Mouse (Mus musculus): ENCODE measurements at regions not wholly inside any gene's neighbourhood (a gene's known extent, or its start where the extent isn't known, plus 50 kb on each side); places are given as distances from the start of the nearest gene placed in this dataset.

DNA sequence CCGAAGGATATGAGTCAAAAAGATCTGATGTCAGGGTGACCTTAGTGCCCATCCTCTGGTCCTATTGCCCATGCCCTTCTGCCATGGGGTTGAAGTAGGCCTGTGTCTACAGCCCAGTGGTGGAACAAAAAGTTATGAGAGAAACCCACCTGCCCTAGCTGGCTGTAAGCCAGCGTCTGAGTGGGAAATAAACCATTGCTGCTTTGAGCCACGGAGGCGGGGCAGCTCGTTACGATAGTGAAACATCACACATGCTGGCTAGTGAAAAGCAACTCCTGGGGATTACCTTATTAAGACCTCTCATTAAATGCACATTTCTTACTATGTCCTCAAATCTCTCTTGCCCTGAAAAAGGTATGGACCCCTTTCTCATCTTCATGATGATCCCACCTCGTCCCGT lies 86.8 kb upstream of the 4931429L15Rik start:
- Histone ChIP-seq H3K36me3 (replicated peaks) (no peaks in the 10 kb centered on the region), H3K27ac (no peak overlapping the region), H3K27me3 (replicated peaks) (no peaks in the 10 kb centered on the region), H3K9me3 (no peaks in the 10 kb centered on the region), H3K9ac (no peak overlapping the region), H3K4me1 (no peaks in the 10 kb centered on the region), H3K4me3 (no peak overlapping the region), H3K4me2 (no peak overlapping the region)
- ATAC-seq (replicated peaks) = no peak
- 65% methylated on average over 8 of the region's 8 CpGs for WGBS

DNA sequence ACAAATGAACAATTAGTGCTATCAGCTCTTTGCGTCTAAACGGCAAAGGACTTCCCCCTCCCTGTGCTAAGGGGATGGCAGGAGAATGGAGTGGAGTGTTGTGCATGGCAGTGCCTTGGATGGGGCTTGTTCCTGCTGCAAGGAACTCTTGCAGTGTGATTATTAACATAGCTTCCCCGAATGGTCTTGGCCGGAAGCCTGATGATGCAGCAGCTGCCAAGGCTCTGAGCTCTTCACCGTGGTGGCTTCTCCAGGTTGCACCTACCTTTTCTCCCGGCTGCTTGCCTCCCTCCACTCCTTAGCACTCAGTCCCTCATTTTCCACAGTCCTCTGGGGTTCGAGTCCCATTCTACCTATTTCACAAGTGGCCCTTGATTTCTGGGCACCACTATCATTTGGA lies 76.8 kb upstream of the 4931429L15Rik start:
- H3K4me1 ChIP-seq = peaks cover 12% of the 10 kb centered on the region
- H3K36me3 ChIP-seq (replicated peaks) = no peaks in the 10 kb centered on the region
- no peak overlapping the region for H3K9ac ChIP-seq
- no peak overlapping the region for H3K4me2 ChIP-seq
- no peak overlapping the region for H3K4me3 ChIP-seq
- H3K27me3 ChIP-seq (replicated peaks) = 0 out of 2 replicates have a peak, but pooled peaks cover 8% of the 10 kb centered on the region
- H3K9me3 ChIP-seq = no peaks in the 10 kb centered on the region
- WGBS = 86% methylated on average over 7 of the region's 7 CpGs
- no peak overlapping the region for H3K27ac ChIP-seq
- ATAC-seq (replicated peaks) = no peak

GRCm38 (mm10) chr9:46395156-46395765 lies 75.5 kb upstream of the 4931429L15Rik start:
- Histone ChIP-seq H3K4me2 (no peak overlapping the region), H3K27ac (no peak overlapping the region), H3K36me3 (replicated peaks) (no peaks in the 10 kb centered on the region), H3K4me3 (no peak overlapping the region), H3K9me3 (no peaks in the 10 kb centered on the region), H3K9ac (no peak overlapping the region), H3K27me3 (replicated peaks) (0 out of 2 replicates have a peak, but pooled peaks cover 8% of the 10 kb centered on the region), H3K4me1 (peaks cover 22% of the 10 kb centered on the region)
- ATAC-seq (replicated peaks) = no peak
- WGBS = 42% methylated on average over 14 of the region's 14 CpGs

DNA sequence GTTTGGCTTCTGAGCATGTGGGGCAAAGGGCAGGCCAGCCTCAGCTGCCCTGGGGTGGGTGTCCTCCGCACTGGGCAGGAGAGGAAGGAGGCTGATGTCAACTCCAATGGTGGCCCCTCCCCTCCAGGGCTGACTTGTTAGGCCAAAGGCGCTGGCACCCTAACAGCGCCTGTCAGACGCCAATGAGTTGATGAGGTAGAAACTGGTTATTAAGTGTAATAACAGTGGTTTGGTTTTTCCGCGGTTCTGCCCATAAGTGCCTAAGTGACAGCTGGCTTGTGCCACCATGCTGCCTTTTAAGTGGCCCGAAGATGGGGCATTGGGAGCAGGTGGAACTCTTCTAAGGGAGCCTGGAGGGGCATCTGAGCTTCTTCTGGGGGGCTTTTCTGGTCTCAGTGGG lies 74.5 kb upstream of the 4931429L15Rik start:
- 71% methylated on average over 7 of the region's 7 CpGs for WGBS
- Histone ChIP-seq H3K4me3 (no peak overlapping the region), H3K4me2 (no peak overlapping the region), H3K4me1 (peaks cover 31% of the 10 kb centered on the region), H3K36me3 (replicated peaks) (no peaks in the 10 kb centered on the region), H3K9ac (no peak overlapping the region), H3K9me3 (no peaks in the 10 kb centered on the region), H3K27me3 (replicated peaks) (0 out of 2 replicates have a peak, but pooled peaks cover 8% of the 10 kb centered on the region), H3K27ac (no peak overlapping the region)
- ATAC-seq (replicated peaks) = no peak

GRCm38 (mm10) chr9:46392641-46393321 lies 73.0 kb upstream of the 4931429L15Rik start:
- 7% methylated on average over 23 of the region's 23 CpGs for WGBS
- Histone ChIP-seq H3K4me3 (no peak overlapping the region), H3K36me3 (replicated peaks) (no peaks in the 10 kb centered on the region), H3K27ac (no peak overlapping the region), H3K27me3 (replicated peaks) (0 out of 2 replicates have a peak, but pooled peaks cover 8% of the 10 kb centered on the region), H3K4me2 (peak overlapping the region; percentile 38; the same call in 1 of the 2 replicates), H3K9me3 (no peaks in the 10 kb centered on the region), H3K9ac (0 out of 2 replicates have a peak overlapping the region, but pooled peaks have one; percentile 28), H3K4me1 (peaks cover 42% of the 10 kb centered on the region)
- ATAC-seq (replicated peaks) = peak; percentile 37; the same call in 1 of the 2 replicates

DNA sequence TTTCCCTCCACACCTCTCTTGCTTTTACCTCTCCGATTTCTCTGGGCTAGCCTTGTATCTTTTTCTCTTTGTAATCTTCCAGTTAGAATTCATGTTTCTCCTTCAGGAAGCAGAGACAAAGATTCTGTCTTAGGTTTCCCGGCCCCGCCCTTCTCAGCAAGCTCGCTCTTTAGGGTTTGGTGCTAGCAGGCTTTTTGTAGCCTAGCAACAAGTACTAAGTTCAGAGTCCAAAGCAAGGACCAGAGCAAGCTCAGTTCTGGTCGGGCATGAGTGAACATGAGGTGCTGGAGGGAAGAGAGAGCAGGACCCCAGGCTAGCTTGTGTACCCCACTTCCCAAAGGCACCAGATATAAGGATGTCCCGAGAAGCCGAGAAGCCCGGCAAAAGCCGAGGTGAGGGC lies 70.0 kb upstream of the 4931429L15Rik start:
- WGBS = 1% methylated on average over 9 of the region's 9 CpGs
- Histone ChIP-seq H3K27me3 (replicated peaks) (0 out of 2 replicates have a peak, but pooled peaks cover 8% of the 10 kb centered on the region), H3K9me3 (no peaks in the 10 kb centered on the region), H3K4me3 (peak overlapping the region; percentile 43), H3K27ac (peak overlapping the region; percentile 92), H3K4me2 (peak overlapping the region; percentile 67), H3K9ac (peak overlapping the region; percentile 71), H3K4me1 (peaks cover 37% of the 10 kb centered on the region), H3K36me3 (replicated peaks) (no peaks in the 10 kb centered on the region)
- ATAC-seq (replicated peaks) = peak; percentile 51

DNA sequence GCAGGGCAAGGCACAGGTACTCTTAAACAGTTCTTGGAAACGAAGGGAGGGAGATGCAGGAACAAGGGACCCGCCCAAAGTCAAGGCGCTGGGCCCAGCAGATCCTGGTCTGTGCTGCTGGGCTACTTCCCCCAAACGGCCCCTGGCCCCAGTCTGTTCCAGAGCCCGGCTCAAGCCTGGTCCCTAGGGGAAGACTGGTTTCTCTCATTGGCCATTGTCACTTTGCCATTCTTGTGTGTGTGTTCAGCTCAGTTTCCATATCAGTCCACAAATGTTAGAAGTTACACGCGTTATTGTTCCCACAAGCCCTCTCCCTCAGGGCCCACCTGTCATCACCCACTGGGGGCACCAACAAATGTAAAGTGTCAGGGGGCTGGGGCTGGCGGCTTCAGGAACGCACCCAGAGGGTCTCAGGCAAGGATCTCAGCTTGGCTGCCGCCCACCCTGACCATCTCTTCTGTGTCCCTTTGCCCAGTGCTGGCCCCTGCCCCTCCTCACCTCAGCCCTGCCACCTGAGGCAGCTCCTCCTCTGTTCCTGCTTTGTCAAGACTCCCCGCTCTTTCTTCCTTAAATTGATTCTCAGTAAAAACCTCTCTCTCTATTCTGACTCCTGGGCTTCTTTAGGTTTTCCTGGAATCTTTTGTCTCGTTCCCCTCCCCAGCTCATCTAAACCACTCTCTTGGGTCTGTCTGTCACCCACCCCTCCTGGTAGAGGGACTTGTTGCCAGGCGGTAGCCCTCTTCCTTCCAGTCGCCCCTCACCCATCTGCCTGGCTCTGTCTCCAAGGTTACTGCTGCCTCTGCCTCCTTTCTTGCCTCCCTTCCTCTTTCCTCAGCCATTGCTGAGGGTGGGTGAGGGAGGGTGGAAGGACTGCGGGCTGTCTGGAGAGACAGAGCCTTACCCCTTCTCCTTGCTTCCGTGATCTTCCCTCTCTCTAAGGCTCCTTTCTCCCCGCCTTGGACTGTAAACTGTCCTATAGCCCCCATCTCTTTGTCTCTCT lies 69.2 kb upstream of the 4931429L15Rik start:
- peak overlapping the region; percentile 92 for H3K27ac ChIP-seq
- ATAC-seq (replicated peaks) = peak; percentile 90
- 15% methylated on average over 17 of the region's 17 CpGs for WGBS
- H3K9me3 ChIP-seq = no peaks in the 10 kb centered on the region
- peak overlapping the region; percentile 43 for H3K4me3 ChIP-seq
- H3K27me3 ChIP-seq (replicated peaks) = 0 out of 2 replicates have a peak, but pooled peaks cover 2% of the 10 kb centered on the region
- H3K9ac ChIP-seq = peak overlapping the region; percentile 71
- H3K4me2 ChIP-seq = peak overlapping the region; percentile 67
- H3K4me1 ChIP-seq = peaks cover 37% of the 10 kb centered on the region
- no peaks in the 10 kb centered on the region for H3K36me3 ChIP-seq (replicated peaks)

GRCm38 (mm10) chr9:46386333-46386732 lies 66.5 kb upstream of the 4931429L15Rik start:
- Histone ChIP-seq H3K4me1 (peaks cover 30% of the 10 kb centered on the region), H3K36me3 (replicated peaks) (no peaks in the 10 kb centered on the region), H3K27ac (no peak overlapping the region), H3K27me3 (replicated peaks) (no peaks in the 10 kb centered on the region), H3K4me3 (no peak overlapping the region), H3K9ac (no peak overlapping the region), H3K4me2 (no peak overlapping the region), H3K9me3 (no peaks in the 10 kb centered on the region)
- ATAC-seq (replicated peaks) = no peak
- WGBS = 95% methylated on average over 3 of the region's 3 CpGs

GRCm38 (mm10) chr9:46381342-46381741 lies 61.6 kb upstream of the 4931429L15Rik start:
- Histone ChIP-seq H3K27ac (no peak overlapping the region), H3K9me3 (no peaks in the 10 kb centered on the region), H3K4me1 (no peaks in the 10 kb centered on the region), H3K9ac (no peak overlapping the region), H3K27me3 (replicated peaks) (no peaks in the 10 kb centered on the region), H3K4me3 (no peak overlapping the region), H3K36me3 (replicated peaks) (no peaks in the 10 kb centered on the region), H3K4me2 (no peak overlapping the region)
- WGBS = 57% methylated on average over 4 of the region's 4 CpGs
- no peak for ATAC-seq (replicated peaks)

DNA sequence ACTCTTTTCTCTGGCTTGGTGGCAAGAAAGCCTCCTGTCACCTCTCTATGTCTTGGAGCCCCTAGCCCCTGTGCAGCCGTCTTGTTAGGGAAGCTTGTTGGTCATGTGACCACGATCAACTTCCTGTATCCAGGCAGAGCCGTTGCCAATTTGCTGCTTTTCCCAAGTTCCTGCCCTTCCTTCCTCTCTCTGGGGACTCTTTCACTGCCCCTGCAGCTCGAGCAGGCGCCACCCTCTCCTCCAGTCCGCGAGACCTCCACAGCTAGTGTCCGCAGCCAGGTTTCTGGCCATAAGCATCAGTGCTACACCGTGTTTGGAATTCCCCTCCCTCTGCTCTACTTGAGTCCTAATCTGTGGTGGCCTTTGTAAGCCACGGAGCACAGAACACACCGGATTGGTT lies 59.7 kb upstream of the 4931429L15Rik start:
- 71% methylated on average over 11 of the region's 11 CpGs for WGBS
- Histone ChIP-seq H3K27me3 (replicated peaks) (no peaks in the 10 kb centered on the region), H3K4me3 (no peak overlapping the region), H3K9ac (no peak overlapping the region), H3K9me3 (no peaks in the 10 kb centered on the region), H3K27ac (no peak overlapping the region), H3K4me1 (no peaks in the 10 kb centered on the region), H3K4me2 (no peak overlapping the region), H3K36me3 (replicated peaks) (no peaks in the 10 kb centered on the region)
- ATAC-seq (replicated peaks) = no peak

- H3K4me1 ChIP-seq = no peaks in the 10 kb centered on the region
- H3K27me3 ChIP-seq (replicated peaks) = no peaks in the 10 kb centered on the region
- H3K4me2 ChIP-seq = no peak overlapping the region
- H3K4me3 ChIP-seq = no peak overlapping the region
- no peaks in the 10 kb centered on the region for H3K9me3 ChIP-seq
- ATAC-seq (replicated peaks) = no peak
- no peak overlapping the region for H3K27ac ChIP-seq
- WGBS = 83% methylated on average over 3 of the region's 3 CpGs
- no peaks in the 10 kb centered on the region for H3K36me3 ChIP-seq (replicated peaks)
- no peak overlapping the region for H3K9ac ChIP-seq
Observed at GRCm38 (mm10) chr9:46378339-46378738, 58.6 kb upstream of the 4931429L15Rik start.
